Mouse (Mus musculus) thymus, postnatal 4 days (tissue): ENCODE results near the gene Rnf114.

ENCODE experiments used
- DNase-seq: peaks from one replicate; pipeline ENCODE4 v3.0.0; 2021

Rnf114 gene

DNA sequence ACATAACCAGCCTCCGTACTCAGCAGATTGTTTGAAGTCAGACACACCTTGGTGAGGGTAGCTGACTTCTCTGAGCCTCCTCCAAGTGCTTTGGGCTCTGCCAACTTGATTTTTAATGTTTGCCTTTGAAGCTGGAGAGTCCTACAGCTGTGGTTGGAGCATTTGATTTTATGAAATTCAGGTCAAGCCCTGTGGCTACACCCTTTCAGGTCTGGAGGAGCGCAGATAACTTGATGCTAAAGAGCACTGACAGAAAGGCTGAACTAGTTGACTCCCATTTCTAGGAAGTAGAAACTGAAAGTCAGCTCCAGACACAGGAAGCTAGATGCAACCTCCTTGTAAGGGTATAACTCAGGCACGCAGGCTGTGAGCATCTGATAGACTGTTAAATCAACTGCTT, 12.7 kb downstream of the Rnf114 start:
- DNase-seq: peak; percentile 36

DNA sequence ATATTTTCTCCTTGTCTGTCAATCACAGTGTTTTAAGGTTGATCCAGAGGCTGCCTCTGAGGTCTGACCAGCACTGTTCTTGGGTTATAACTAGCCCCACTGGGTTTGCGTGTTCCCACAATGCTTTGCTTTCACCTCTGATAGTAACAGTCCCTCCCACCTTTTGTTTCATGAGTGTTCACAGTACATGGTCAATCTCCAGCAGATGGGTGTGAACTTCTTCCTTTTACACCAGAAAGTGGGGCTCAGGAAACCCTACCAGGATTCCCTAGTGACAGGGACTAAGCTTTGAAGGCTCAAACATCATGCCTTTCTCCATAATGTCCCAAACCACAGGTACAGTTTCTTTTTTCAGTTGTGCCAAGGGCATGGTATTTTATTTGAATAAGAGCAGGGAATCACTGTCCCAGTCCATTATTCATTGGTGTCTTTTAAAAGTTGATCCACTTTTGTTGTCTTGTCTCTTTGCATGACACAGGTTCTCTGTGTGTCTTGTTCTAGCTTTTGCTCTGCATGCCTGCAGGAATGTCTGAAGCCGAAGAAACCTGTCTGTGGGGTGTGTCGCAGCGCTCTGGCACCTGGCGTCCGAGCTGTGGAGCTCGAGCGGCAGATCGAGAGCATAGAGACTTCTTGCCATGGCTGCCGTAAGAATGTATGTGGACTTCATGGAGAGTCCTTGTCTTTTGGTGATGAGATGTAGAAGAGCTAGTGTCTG, 14.3 kb downstream of the Rnf114 start:
- DNase-seq: no peak

DNA sequence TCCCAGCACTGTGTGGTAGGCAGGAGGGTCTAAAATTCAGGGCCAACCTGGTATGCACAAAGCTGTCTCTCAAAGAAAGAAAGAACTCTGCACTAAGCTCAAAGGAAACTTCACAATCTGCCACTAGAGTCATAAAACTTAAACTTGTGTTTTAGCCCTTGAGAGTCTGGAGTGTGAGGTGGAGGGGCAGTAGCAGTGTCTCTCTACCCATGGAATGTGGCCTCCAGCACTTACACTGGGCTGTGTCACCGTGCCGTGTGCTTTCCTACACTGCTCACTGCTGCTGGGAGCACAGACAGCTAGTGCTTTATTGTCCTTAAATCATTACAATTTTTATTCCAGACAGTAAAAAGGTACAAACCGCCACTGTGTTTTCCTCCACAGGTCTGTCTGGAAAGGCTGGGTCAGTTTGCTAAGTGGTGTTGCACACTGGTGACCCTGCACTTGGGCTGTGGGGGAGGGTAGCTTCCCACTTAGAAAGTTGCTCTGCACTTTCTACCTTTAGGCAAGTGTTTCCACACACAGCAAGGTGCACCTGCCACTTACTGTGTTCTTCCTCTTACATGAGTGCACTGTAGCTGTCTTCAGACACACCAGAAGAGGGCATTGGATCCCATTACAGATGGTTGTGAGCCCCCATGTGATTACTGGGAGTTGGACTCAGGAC, 15.4 kb downstream of the Rnf114 start:
- DNase-seq: no peak

DNA sequence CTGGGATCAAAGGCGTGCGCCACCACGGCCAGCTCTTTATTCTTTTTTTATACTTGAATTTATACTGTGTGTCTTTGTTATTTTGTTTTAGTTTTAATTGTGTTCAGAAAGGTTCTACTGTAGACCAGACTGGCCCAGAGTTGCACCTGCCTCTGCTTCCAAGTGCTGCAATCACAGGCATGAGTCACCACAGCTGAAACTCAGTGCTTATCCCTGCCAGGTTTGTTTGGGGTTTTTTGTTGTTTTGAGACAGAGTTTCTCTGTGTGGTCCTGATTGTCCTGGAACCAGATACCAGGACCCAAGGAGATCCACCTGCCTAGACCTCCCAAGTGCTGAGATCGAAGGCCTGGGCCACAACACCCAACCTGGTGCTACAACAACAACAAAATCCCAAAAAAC, 16.1 kb downstream of the Rnf114 start:
- DNase-seq: no peak

DNA sequence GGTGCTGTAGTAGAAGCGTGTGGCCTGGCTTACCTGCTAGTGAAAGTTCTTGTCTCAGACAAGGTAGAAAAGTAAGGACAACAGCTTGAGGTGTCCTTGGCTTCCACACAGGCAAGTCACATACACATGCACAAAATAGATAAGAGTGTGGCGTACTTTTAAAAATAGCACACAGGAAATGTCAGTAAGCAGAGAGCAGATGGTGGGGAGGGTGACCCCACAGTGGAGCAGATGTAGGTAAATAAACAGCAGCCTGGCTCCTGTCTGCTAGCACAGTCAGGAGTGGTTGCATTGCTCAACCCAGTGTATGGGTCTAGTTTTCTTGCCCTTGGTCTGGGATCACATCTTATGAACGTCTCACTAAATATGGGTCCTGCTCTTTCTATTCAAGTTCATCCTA, 18.0 kb downstream of the Rnf114 start:
- DNase-seq: peak; percentile 50

DNA sequence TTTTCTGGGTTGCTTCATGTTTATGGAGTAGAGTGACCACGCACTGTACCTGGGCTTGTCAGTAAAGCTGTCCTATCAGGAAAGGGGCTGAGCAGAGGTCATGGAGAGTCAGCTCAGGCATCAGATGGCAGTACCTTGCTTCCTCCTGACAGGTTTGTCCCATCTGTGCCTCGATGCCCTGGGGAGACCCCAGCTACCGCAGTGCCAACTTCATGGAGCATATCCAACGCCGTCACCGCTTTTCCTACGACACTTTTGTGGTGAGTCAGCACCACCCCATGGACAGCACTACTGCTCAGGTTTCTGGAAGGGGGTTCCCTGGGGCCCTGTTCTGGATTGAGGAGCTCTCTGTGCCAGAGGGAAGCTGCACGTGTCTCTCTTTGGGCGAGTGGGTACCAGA, 19.9 kb downstream of the Rnf114 start:
- no peak for DNase-seq

DNA sequence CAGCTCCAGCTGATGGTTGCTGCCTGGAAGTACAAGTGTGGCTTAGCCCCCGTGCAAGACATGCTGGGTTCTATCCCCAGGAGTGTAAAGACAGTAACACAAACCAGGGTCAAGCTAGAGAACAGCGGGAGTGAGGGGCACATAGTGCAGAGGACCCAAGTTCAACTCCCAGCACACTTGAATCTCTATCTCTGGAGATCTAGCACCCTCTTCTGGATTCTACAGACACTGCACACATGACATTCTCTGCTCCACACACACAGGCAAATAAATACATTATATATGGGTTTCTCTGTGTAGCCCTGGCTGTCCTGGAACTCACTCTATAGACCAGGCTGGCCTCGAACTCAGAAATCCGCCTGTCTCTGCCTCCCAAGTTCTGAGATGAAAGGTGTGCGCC, 20.5 kb downstream of the Rnf114 start:
- DNase-seq: peak; percentile 41

DNA sequence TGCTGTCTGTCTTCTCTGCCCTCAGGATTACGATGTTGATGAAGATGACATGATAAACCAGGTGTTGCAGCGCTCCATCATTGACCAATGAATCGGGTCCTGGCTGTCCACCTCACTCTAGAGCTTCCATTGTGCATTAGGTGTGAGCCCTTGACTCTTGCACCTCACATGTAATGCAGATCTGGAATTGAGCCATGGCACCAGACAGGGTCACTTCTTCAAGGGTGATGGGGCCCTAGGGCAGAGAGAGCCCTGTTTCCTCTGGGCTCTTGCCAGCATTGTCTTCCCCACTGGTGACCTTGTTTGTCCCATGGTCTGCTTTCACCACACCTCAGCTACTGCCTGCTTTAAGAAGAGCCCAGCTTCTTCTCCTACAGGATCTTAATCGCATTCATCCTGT, 22.2 kb downstream of the Rnf114 start:
- no peak for DNase-seq

DNA sequence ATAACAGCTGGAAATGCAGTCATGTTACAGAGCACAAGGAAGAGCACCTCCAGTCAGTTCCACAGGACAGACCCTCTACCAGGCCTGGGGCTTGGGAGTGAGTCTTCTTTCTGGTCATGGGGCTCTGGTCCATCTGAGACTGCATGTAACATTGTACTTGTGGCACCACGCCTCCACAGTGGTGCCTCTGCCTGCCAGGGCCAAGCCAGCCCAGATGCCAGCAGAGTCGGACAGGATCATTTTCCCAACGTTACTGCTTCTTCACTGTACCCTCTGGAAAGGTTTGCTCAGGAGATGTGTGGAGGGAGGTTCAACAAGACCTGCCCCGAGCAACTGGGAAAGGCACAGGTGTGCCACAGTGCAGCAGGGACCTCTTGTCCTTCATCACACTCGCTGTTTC, 23.2 kb downstream of the Rnf114 start:
- DNase-seq: no peak

DNA sequence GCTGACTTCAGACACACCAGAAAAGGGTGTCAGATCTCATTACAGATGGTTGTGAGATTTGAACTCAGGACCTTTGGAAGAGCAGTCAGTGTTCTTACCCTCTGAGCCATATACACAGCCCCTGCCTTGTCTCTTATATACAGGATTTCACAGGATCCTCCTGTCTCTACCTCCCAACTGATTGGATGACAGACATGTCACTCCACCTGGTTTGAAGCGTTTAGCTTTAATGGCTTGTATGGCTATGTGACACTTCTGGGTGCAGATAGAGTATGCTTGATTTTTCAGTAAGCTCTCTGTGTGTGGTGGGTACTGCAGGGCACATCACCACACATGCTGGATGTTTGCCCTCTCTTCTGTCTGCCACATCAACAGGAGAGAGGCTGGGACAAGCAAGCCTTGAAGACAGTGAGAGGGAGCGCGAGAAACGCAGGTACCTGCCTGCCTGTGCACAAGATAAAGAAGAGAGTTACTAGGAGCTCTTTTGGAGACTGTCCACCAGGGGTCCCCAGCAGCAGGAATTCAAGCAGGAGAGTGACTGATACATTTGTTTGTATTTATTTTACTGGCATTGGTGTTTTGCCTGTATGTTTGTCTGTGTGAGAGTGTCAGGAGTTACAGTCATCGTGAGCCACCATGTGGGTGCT, 27.3 kb downstream of the Rnf114 start:
- DNase-seq: peak; percentile 72

DNA sequence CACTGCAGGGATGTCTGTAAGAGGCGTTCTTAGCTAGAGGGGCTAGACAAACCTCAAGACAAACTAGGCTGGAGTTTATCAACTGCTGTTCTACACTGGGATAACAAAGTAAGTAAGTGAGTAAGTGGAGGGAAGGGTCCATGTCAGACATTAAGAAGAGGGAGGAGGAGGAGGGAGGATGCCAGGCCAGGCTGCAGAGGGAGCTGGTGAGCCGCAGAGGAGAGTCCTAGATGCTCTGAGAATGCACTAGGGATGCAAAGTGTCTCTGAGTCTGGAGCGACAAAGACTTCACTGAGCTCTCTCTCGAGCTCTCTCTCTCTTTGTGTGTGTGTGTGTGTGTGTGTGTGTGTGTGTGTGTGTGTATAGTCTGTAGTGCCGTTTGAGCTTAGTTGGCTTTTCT, 35.8 kb downstream of the Rnf114 start:
- peak; percentile 86 for DNase-seq

DNA sequence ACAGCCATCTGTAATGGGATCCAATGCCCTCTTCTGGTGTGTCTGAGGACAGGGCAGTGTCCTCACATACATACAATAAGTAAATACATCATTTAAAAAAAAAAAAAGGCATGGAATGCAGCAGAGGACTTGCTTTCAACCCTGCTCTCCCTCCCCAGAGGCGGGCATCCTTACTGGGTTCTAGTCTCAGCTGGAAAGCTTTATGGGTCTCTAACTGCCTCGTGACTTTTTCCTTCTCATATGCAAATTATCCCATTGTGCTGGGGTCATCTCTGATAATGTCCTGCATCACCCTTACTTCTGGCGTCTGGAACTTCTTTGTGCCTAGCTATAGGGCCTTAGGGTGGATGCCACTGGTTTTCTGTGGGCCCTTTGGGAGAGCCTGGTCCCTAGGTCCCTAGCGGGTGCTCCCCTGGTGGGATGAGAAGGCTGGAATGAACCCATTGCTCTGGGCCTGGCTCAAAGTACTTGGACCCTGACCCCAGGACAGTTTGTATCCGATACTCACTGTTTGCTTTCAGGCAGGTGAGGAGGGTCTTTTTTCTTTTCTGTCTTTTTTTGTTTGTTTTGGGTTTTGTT, 37.6 kb downstream of the Rnf114 start:
- no peak for DNase-seq

DNA sequence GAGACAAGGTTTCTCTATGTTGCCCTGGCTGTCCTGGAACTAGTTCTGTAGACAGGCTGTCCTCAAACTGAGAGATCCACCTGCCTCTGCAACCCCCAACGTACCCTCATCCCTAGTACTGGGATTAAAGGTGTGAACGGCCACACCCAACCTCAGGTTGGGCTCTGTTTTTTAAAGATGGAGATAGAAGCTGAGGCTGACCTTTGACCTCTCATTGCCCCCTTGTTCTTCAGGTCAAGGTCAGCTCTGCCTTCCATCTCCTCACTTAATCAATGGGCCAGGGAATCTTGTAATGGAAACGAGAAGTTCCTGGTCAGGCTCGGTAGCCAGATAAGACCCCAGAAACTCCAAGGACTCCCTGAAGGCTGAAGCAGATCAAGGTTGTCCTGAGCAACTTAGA, 38.1 kb downstream of the Rnf114 start:
- DNase-seq: no peak

DNA sequence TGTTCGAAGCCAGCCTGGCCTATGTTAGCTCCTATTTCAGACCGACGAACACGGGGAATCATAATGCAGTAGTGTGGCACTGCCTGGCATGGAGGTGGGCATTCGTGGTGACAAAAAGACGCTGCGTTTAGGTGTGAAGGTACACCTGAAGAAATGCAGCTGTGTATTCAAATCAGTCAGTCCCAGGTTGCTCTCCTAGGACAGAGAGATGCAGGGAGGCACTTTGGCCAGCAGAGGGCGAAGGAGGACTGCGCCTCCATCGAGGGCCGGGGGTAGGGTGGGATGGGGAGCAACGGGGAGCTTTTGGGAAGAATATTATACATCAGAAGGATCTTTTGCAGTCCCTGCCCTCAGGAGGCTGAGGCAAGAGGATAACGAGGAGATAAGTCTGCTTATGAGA, 39.7 kb downstream of the Rnf114 start:
- peak; percentile 87 for DNase-seq

DNA sequence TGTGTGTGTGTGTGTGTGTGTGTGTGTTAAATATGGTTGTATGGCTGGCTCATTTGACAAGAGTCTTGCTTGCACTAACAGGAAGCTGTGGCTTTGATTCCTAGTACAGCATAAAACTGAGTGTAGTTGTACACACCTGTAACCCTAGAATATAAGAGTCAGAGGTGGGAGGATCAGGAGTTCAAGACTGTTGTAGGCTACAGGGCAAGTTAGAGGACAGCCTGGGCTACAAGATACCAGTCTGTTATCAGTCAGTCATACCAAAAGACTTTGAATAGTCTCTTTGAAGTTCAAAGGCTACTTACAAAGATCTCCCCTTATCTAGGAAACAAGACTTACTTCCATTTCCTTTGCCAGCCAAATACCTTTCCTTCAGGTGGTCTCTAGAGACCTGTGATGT, 41.4 kb downstream of the Rnf114 start:
- DNase-seq: no peak

DNA sequence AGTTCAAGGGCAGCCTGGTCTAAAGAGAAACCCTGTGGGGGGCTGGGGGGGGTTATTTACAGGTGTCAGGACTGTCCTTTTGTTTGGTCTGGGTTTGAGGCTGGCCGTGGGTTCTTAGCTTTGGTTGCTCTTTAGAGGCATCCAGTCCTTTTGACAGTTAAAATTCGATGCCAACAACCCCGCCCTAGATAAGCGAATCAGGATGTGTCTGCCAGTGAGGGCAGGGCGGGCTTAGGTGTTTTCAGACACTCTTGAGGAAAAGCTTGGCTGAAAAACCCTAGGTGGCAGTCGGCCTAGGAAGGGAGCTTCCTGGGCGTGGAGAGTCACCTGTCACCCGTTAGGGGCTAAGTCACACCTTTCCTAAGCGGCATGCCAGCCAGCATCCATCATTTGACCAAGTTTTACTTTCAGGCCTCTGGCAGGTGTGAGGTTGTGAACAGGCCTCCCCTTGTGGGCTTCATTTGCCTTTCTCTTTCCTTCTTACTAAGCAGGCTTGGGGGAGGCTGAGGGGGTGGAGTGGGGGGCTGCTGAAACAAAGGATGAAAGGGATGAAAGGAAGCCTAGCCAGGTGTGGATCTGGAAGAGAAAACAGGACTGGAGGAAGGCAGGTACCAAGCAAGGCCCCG, 44.0 kb downstream of the Rnf114 start:
- peak; percentile 21 for DNase-seq

DNA sequence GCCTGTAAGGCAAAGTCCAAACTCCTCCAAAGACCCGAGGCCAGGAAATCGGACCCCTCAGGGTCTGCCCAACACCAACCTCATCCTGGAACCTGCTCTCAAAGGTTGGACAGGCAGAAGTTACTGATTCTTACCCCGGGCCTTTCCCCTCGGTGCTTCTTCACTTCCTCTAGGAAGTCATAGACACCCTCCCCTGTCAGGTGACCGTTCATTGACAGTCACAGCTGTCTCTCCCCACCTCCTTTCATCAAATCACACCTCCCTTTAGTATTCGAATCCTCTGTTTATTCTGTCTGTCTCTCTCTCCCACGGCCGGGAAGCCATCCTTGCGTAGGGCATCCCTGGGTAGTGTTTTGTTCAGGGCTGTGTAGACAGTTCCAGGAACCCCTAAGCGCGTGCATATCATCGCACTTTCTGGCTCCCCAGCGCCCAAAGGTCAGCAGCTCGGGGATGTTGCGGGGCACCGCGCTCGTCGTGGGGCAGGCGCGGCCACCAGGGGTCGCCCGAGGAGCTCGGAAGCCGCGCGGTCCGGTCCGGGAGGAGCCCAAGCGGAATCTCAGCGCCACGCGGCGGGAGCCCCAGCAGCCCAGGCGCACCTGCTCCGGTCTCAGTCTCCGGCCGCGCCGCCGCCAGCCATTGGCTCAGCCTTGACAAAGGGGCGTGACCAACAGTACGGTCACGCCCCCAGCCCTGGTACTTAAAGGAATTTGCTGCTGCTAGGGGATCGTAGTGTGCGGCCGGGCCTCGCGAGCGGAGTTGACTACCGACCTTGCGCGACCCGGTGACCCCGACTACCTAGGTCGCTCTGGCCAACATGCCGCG, 45.2 kb downstream of the Rnf114 start, which contains the start of gene Snai1:
Gene Snai1 (plus strand): TSS at position 720 of the 822 bp plus-strand sequence.
- DNase-seq: peak; percentile 92

DNA sequence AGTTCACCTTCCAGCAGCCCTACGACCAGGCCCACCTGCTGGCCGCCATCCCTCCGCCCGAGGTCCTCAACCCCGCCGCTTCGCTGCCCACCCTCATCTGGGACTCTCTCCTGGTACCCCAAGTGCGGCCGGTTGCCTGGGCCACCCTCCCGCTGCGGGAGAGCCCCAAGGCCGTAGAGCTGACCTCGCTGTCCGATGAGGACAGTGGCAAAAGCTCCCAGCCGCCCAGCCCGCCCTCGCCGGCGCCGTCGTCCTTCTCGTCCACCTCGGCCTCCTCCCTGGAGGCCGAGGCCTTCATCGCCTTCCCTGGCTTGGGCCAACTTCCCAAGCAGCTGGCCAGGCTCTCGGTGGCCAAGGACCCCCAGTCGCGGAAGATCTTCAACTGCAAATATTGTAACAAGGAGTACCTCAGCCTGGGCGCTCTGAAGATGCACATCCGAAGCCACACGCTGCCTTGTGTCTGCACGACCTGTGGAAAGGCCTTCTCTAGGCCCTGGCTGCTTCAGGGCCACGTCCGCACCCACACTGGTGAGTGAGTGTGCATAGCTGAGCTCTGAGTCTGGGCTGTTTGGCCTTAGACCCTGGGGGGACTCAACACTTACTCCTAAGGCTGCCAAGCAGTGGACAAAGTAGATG, 46.3 kb downstream of the Rnf114 start:
- DNase-seq: no peak

DNA sequence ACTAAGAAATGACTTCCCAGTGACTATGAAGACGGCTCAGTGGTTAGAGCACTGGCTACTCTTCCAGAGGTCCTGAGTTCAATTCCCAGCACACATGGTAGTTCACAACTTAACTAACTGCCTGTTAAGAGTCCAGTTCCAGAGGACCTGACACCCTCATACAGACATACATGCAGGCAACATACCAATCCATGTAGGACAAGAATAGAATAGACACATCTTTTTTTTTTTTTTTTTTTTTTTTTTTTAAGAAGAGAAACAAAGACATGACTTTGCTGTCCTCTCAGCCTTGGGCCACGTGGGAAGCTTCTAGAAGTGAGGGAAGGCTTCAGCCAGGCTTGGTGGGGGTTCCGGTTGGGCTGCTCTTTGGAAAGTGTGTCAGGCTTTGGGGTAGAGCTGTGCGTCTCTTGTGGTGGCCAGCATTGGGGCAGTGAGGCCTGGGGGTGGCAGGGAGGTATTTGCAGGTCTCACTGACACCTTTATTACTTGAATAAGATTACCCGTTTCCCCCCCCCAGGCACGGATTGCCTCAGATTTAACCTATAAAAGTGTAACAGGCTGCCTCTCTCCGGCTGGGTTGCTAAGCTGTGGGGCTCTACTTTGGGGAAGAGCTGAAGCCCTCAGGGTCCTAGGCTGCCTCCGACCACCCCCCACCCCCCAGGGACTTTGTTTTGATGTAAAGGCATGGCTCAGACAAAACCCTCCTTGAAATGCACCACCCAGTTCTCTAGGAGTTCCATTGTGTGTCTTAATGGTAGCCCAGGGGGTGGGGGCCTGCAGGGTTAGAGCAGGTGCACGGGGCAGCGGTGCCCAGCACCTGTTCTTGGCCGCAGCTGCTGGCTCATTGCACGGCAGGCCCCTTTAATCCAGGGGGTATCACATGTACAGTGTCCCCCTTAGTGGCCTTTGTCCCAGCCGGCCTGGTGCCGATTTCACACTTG, 47.4 kb downstream of the Rnf114 start:
- no peak for DNase-seq

DNA sequence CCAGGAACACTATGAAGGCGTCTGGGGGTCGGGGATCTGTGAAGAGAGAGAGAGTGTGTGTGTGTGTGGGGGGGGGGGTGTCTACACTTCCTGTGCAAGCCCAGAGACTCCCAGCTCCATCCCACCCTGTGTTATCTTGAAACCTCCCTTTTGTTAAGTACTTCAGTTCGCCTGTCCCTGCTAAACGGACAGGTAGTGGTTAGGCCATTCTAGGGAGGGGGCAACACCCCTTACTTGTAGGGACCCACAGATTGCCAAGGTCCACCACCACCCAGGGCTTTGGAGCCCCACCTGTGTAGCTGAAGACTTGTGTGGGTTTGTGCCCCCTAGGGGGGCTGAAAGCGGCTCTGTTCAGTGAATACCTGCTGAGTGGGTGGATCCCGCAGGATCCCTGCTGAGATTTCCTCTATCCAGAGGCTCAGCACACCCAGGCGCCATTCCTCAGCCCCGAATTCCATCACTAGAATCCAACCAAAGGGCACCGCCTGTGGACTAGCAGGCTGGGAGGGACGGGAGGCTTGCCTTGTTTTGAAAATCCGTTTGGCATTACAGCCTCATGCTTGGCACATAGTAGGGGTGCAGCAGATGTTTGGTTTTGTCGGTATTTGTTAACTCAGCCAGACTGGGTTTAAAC, 48.1 kb downstream of the Rnf114 start:
- no peak for DNase-seq
